Mouse (Mus musculus) neural tube, embryonic 11.5 days (tissue): ENCODE measurements around the gene Rbm25. TPM values are rescaled to one million over a fixed set of nuclear protein-coding genes. Genes with fewer than 3 reads are reported as not detected.

Source experiments
- ATAC-seq: fragments of 200-750 bp; cut with Nextera tagmentation; 2 replicates; pipeline ENCODE4 v1.8.0; 2017; ENCODE audit warnings: moderate number of reproducible peaks, mild to moderate bottlenecking, moderate TSS enrichment, moderate library complexity; ENCODE audit not compliant: insufficient read depth, low FRiP score, low TSS enrichment
- DNase-seq: peaks from one replicate; pipeline ENCODE4 v3.0.0-alpha.2; 2015; ENCODE audit warnings: low spot score
- H3K27ac ChIP-seq: fragments of 300-500 bp; sonication (generic); 2 replicates; pipeline ENCODE4 v1.5.1; 2014; ENCODE audit warnings: low read depth, mild to moderate bottlenecking, low read length
- H3K27me3 ChIP-seq: fragments of 300-500 bp; sonication (generic); 2 replicates; pipeline ENCODE4 v1.6.1; 2014; ENCODE audit warnings: mild to moderate bottlenecking, low read length, mixed read lengths; ENCODE audit not compliant: control insufficient read depth, insufficient read depth
- H3K36me3 ChIP-seq: fragments of 300-500 bp; sonication (generic); 2 replicates; pipeline ENCODE4 v1.6.1; 2014; ENCODE audit warnings: mild to moderate bottlenecking, low read length, moderate library complexity, mixed read lengths; ENCODE audit not compliant: control insufficient read depth, insufficient read depth
- H3K4me1 ChIP-seq: fragments of 300-500 bp; sonication (generic); 2 replicates; pipeline ENCODE4 v1.6.1; 2014; ENCODE audit warnings: low read length, mixed read lengths; ENCODE audit not compliant: control insufficient read depth, insufficient read depth
- H3K4me2 ChIP-seq: fragments of 300-500 bp; sonication (generic); 2 replicates; pipeline ENCODE4 v1.6.1; 2014; ENCODE audit warnings: low read depth, mild to moderate bottlenecking, moderate library complexity
- H3K4me3 ChIP-seq: fragments of 300-500 bp; sonication (generic); 2 replicates; pipeline ENCODE4 v1.5.1; 2014; ENCODE audit warnings: low read depth, low read length
- H3K9ac ChIP-seq: fragments of 300-500 bp; sonication (generic); 2 replicates; pipeline ENCODE4 v1.6.1; 2014; ENCODE audit warnings: mild to moderate bottlenecking, low read length
- H3K9me3 ChIP-seq: fragments of 300-500 bp; sonication (generic); 2 replicates; pipeline ENCODE4 v1.6.1; 2016; ENCODE audit warnings: low read length; ENCODE audit not compliant: control insufficient read depth
- WGBS: fragments of 180-500 bp; shearing (Covaris S2); extraction: QIAGEN DNeasy Blood & Tissue Kit; methylation state at CpG from one replicate; pipeline ENCODE4 v1.1.7; 2014; 5-methylcytosine and 5-hydroxymethylcytosine counted together
- polyA plus RNA-seq: library from polyadenylated mRNA; unstranded; fragments of >200 nt; fragmentation: Nextera tagmentation; extraction: Ambion mirVana; gene quantifications from 2 replicates; pipeline ENCODE4 v1.2.1, GENCODE M21; 2014

Gene Rbm25
- polyA plus RNA-seq, 1 experiment from 2014 or later, result 251 TPM

DNA sequence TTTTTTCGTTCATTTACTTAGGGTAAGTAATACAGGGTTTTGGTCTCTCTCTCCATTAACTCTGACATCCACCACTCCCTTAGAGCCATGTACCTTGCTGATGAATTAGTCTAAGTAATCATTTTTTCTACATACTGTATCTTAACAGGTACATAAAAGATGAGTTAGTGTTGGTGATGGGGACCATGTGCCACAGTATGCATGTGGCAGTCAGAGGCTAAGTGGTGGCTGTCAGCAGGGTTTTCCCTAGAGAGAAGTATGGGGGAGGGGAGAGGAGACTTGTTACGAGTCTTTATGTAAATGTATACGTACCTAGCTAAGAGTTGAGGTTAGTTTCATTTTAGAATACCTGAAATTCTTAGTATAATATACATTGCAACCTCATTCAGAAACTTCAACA lies 92.0 kb downstream of the Rbm25 start:
- no peak overlapping the region for H3K4me3 ChIP-seq
- H3K36me3 ChIP-seq, result peaks cover 13% of the 10 kb centered on the region
- no peaks in the 10 kb centered on the region for H3K9me3 ChIP-seq
- no peak overlapping the region for H3K9ac ChIP-seq
- 83% methylated on average over 3 of the region's 3 CpGs for WGBS
- no peaks in the 10 kb centered on the region for H3K4me1 ChIP-seq
- DNase-seq (no peak), ATAC-seq (no peak)
- no peaks in the 10 kb centered on the region for H3K27me3 ChIP-seq
- H3K4me2 ChIP-seq, result no peak overlapping the region
- no peak overlapping the region for H3K27ac ChIP-seq

- Histone ChIP-seq H3K36me3 (peaks cover 22% of the 10 kb centered on the region), H3K9ac (no peak overlapping the region)
These were observed 95.7 kb downstream of the Rbm25 start for GRCm38 (mm10) chr12:83726510-83727308.

DNA sequence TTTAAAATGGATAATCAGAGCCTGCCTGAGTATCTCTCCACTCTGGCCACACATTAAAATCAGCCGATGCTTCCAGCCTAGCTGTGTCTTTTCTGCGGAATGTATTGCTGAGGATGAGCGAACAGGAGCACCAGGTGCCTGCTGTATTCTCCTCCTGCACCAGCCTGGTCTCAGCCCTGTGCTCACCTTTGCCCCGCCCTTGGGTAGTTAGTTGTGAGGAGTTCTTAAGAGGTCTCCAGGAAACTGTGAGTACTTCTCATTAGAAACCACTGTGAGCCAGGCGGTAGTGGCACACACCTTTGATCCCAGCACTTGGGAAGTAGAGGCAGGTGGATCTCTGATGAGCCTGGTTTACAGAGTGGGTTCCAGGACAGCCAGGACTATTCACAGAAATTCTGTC lies 101.2 kb downstream of the Rbm25 start:
- Histone ChIP-seq H3K9ac (no peak overlapping the region), H3K36me3 (peaks cover 23% of the 10 kb centered on the region), H3K4me3 (no peak overlapping the region), H3K4me1 (no peaks in the 10 kb centered on the region), H3K27me3 (no peaks in the 10 kb centered on the region), H3K27ac (no peak overlapping the region), H3K9me3 (no peaks in the 10 kb centered on the region), H3K4me2 (no peak overlapping the region)
- WGBS, result 94% methylated on average over 5 of the region's 5 CpGs
- ATAC-seq, result no peak
- DNase-seq, result no peak

More at GRCm38 (mm10) chr12:83726510-83727308, 95.7 kb downstream of the Rbm25 start:
- Histone ChIP-seq H3K4me1 (no peaks in the 10 kb centered on the region), H3K4me3 (no peak overlapping the region), H3K27ac (no peak overlapping the region), H3K9me3 (no peaks in the 10 kb centered on the region), H3K27me3 (no peaks in the 10 kb centered on the region), H3K4me2 (no peak overlapping the region)
- DNase-seq, result no peak
- 82% methylated on average over 12 of the region's 12 CpGs for WGBS
- no peak for ATAC-seq

Other genes starting within 250 kb of the Rbm25 start
- 10.8 and 11.0 TPM in 2 replicates for gene Dpf3, start 143.5 kb upstream of the Rbm25 start, polyA plus RNA-seq
- 24.0 and 25.3 TPM in 2 replicates for gene Dcaf4, start 110.8 kb upstream of the Rbm25 start, polyA plus RNA-seq
- 25.2 and 25.9 TPM in 2 replicates for gene Zfyve1, start 34.0 kb upstream of the Rbm25 start, polyA plus RNA-seq
- 74.8 and 77.7 TPM in 2 replicates for gene Psen1, start 56.9 kb downstream of the Rbm25 start, polyA plus RNA-seq
- 0.07 and 0.09 TPM in 2 replicates for gene Papln, start 132.4 kb downstream of the Rbm25 start, polyA plus RNA-seq